Mouse (Mus musculus): Measurements from ENCODE around the gene Exoc3l.

- no peak for TF ChIP-seq POLR2A (IDR thresholded peaks at IDR 0.05; ENCODE audit: low read depth, low read length)
- TF ChIP-seq CTCF (IDR thresholded peaks at IDR 0.05; ENCODE audit: extremely low read depth, insufficient read length, insufficient replicate concordance, low read depth, low read length), result no peak
These were observed 8.0 kb upstream of the Exoc3l start for GRCm38 (mm10) chr8:105303874-105304273.

Measured in small intestine, adult 2 months (tissue).